Mouse (Mus musculus): Measurements from ENCODE around the gene Adssl1. TPM values are rescaled to one million over a fixed set of nuclear protein-coding genes. Genes with fewer than 3 reads are reported as not detected.

Gene Adssl1
- total and polyA plus RNA-seq, 3 experiments, result 58.2 to 63.9 TPM; not detected in 1

- Histone ChIP-seq H3K36me3 (ENCODE audit: control insufficient read depth in 1 of 2, insufficient read depth in 2 of 2, low read length in 2 of 2) (peaks cover 0 to 48% of the 10 kb centered on the region in 2 experiments; a peak in 2 of 4 replicates), H3K27ac (ENCODE audit: control insufficient read depth, low read depth, low read length) (no peak overlapping the region), H3K4me1 (ENCODE audit: control insufficient read depth in 1 of 2, insufficient read depth in 2 of 2, low read length in 2 of 2) (no peaks in the 10 kb centered on the region)
Measured at GRCm38 (mm10) chr12:112661851-112662250, 42.0 kb downstream of the Adssl1 start.

GRCm38 (mm10) chr12:112663303-112663702 is 43.5 kb downstream of the Adssl1 start:
- DNase-seq (ENCODE audit: low read depth, low spot score), result no peak
- no peak overlapping the region for H3K9ac ChIP-seq (ENCODE audit: control insufficient read depth, low read depth, low read length, poor library complexity, severe bottlenecking)
- no peaks in the 10 kb centered on the region for H3K9me3 ChIP-seq (replicated peaks; ENCODE audit: insufficient read depth, low read length)
- H3K36me3 ChIP-seq (ENCODE audit: control insufficient read depth in 1 of 2, insufficient read depth in 2 of 2, low read length in 2 of 2), result peaks cover 0 to 42% of the 10 kb centered on the region in 2 experiments; a peak in 2 of 4 replicates
- H3K79me2 ChIP-seq (ENCODE audit: control insufficient read depth, insufficient read depth, low read length, poor library complexity), result peaks cover 32% of the 10 kb centered on the region
- no peak for TF ChIP-seq ZNF384 (IDR thresholded peaks at IDR 0.05; ENCODE audit: low read depth, low read length)
- no peak for TF ChIP-seq POLR2AphosphoS2 (IDR thresholded peaks at IDR 0.05; ENCODE audit: low read length)
- TF ChIP-seq ELF1 (IDR thresholded peaks at IDR 0.05; ENCODE audit: low read depth, low read length), result no peak
- TF ChIP-seq MAX (IDR thresholded peaks at IDR 0.05; ENCODE audit: low read length), result no peak
- no peaks in the 10 kb centered on the region for H3K4me1 ChIP-seq (ENCODE audit: control insufficient read depth in 1 of 2, insufficient read depth in 2 of 2, low read length in 2 of 2)
- no peaks in the 10 kb centered on the region for H3K27me3 ChIP-seq (ENCODE audit: control insufficient read depth in 1 of 2, insufficient read depth in 2 of 2, low read length in 2 of 2)
- no peak overlapping the region for H3K4me3 ChIP-seq (ENCODE audit: control insufficient read depth in 1 of 2, insufficient read depth in 1 of 2, low read depth in 2 of 2, low read length in 2 of 2)
- H3K27ac ChIP-seq (ENCODE audit: control insufficient read depth, low read depth, low read length), result no peak overlapping the region

More at GRCm38 (mm10) chr12:112661851-112662250, 42.0 kb downstream of the Adssl1 start:
- peaks cover 22% of the 10 kb centered on the region; the same call in 1 of the 2 replicates for H3K79me2 ChIP-seq (ENCODE audit: control insufficient read depth, insufficient read depth, low read length, poor library complexity)
- TF ChIP-seq POLR2A (IDR thresholded peaks at IDR 0.05; ENCODE audit: control insufficient read depth in 1 of 2, insufficient read depth in 1 of 2, low read depth in 1 of 2, low read length in 2 of 2, poor library complexity in 1 of 2) (no peak), TBP (IDR thresholded peaks at IDR 0.05; ENCODE audit: low read depth, low read length) (no peak), SMC3 (IDR thresholded peaks at IDR 0.05; ENCODE audit: low read depth, low read length) (no peak)
- H3K4me3 ChIP-seq (ENCODE audit: control insufficient read depth in 1 of 2, insufficient read depth in 1 of 2, low read depth in 2 of 2, low read length in 2 of 2), result no peak overlapping the region
- no peak for DNase-seq (ENCODE audit: low read depth, low spot score)
- H3K9me3 ChIP-seq (replicated peaks; ENCODE audit: insufficient read depth, low read length), result no peaks in the 10 kb centered on the region
- no peaks in the 10 kb centered on the region for H3K27me3 ChIP-seq (ENCODE audit: control insufficient read depth in 1 of 2, insufficient read depth in 2 of 2, low read length in 2 of 2)
- H3K9ac ChIP-seq (ENCODE audit: control insufficient read depth, low read depth, low read length, poor library complexity, severe bottlenecking), result no peak overlapping the region

DNA sequence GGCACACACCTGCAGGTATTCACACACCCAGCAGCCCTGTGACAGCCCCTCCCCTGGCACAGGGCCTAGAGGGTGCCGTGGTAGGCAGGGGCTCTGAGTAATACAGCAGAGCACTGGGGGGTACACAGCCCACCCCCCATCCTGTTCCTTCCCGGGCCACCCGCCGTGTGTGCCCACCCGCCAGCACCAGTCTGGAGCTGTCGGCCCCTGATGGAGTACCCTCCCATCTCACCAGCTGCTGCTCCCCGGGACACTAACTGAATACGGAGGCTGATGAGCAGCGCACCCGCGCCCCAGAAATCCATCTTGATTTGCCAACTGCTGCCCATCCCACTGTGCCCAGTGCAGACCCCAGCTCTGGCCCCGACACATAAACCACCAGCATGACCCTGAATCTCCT is 43.9 kb downstream of the Adssl1 start:
- TF ChIP-seq BHLHE40 (IDR thresholded peaks at IDR 0.05; ENCODE audit: borderline replicate concordance, low read depth, low read length), result no peak
- TF ChIP-seq CTCF (IDR thresholded peaks at IDR 0.05 in 2 of 3, conservative IDR thresholded peaks at IDR 0.05 in 1 of 3; ENCODE audit: control insufficient read depth in 1 of 3, insufficient read depth in 1 of 3, low read depth in 2 of 3, low read length in 3 of 3, poor library complexity in 1 of 3, severe bottlenecking in 1 of 3), result no peak
- no peak for TF ChIP-seq SMC3 (IDR thresholded peaks at IDR 0.05; ENCODE audit: low read depth, low read length)
- TF ChIP-seq JUND (IDR thresholded peaks at IDR 0.05; ENCODE audit: low read depth, low read length), result no peak
- no peak for TF ChIP-seq USF2 (IDR thresholded peaks at IDR 0.05; ENCODE audit: borderline replicate concordance in 1 of 2, insufficient read depth in 1 of 2, low read depth in 1 of 2, low read length in 2 of 2)
- TF ChIP-seq UBTF (IDR thresholded peaks at IDR 0.05; ENCODE audit: borderline replicate concordance, insufficient read depth, low read depth, low read length), result no peak
- TF ChIP-seq ZNF384 (IDR thresholded peaks at IDR 0.05; ENCODE audit: low read depth, low read length), result no peak
- TF ChIP-seq ZMIZ1 (IDR thresholded peaks at IDR 0.05; ENCODE audit: low read depth, low read length), result no peak
- TF ChIP-seq TAL1 (IDR thresholded peaks at IDR 0.05; ENCODE audit: low read length), result no peak
- TF ChIP-seq HCFC1 (IDR thresholded peaks at IDR 0.05; ENCODE audit: low read depth, low read length), result no peak
- TF ChIP-seq MYB (IDR thresholded peaks at IDR 0.05; ENCODE audit: low read depth, low read length), result no peak
- TF ChIP-seq RCOR1 (IDR thresholded peaks at IDR 0.05; ENCODE audit: low read depth, low read length), result no peak
- no peak for TF ChIP-seq ELF1 (IDR thresholded peaks at IDR 0.05; ENCODE audit: low read depth, low read length)
- no peak for TF ChIP-seq POLR2AphosphoS5 (IDR thresholded peaks at IDR 0.05; ENCODE audit: borderline replicate concordance, low read depth, low read length)
- TF ChIP-seq ETS1 (IDR thresholded peaks at IDR 0.05; ENCODE audit: low read depth, low read length), result no peak
- no peak for TF ChIP-seq CHD2 (IDR thresholded peaks at IDR 0.05; ENCODE audit: low read length)
- TF ChIP-seq MXI1 (IDR thresholded peaks at IDR 0.05; ENCODE audit: low read depth, low read length), result no peak
- Histone ChIP-seq H3K27me3 (ENCODE audit: control insufficient read depth in 1 of 2, insufficient read depth in 2 of 2, low read length in 2 of 2) (no peaks in the 10 kb centered on the region), H3K9ac (ENCODE audit: control insufficient read depth, low read depth, low read length, poor library complexity, severe bottlenecking) (no peak overlapping the region), H3K9me3 (replicated peaks; ENCODE audit: insufficient read depth, low read length) (no peaks in the 10 kb centered on the region), H3K4me1 (ENCODE audit: control insufficient read depth in 1 of 2, insufficient read depth in 2 of 2, low read length in 2 of 2) (no peaks in the 10 kb centered on the region), H3K27ac (ENCODE audit: control insufficient read depth, low read depth, low read length) (no peak overlapping the region), H3K79me2 (ENCODE audit: control insufficient read depth, insufficient read depth, low read length, poor library complexity) (peaks cover 36% of the 10 kb centered on the region), H3K36me3 (ENCODE audit: control insufficient read depth in 1 of 2, insufficient read depth in 2 of 2, low read length in 2 of 2) (peaks cover 0 to 41% of the 10 kb centered on the region in 2 experiments; a peak in 2 of 4 replicates), H3K4me3 (ENCODE audit: control insufficient read depth in 1 of 2, insufficient read depth in 1 of 2, low read depth in 2 of 2, low read length in 2 of 2) (no peak overlapping the region)
- DNase-seq (ENCODE audit: low read depth, low spot score), result no peak
